Mouse (Mus musculus) bone marrow macrophage, adult 2 months (primary cell): ENCODE results near the gene Gpatch8.

ENCODE experiments used
- CTCF ChIP-seq: IDR thresholded peaks from 2 replicates; pipeline ENCODE4 v1.5.1; 2012; ENCODE audit warnings: low read depth, mild to moderate bottlenecking, low read length, moderate library complexity
- POLR2A ChIP-seq: IDR thresholded peaks from 2 replicates; pipeline ENCODE4 v1.6.1; 2012; ENCODE audit warnings: mild to moderate bottlenecking, low read depth, low read length, borderline replicate concordance

DNA sequence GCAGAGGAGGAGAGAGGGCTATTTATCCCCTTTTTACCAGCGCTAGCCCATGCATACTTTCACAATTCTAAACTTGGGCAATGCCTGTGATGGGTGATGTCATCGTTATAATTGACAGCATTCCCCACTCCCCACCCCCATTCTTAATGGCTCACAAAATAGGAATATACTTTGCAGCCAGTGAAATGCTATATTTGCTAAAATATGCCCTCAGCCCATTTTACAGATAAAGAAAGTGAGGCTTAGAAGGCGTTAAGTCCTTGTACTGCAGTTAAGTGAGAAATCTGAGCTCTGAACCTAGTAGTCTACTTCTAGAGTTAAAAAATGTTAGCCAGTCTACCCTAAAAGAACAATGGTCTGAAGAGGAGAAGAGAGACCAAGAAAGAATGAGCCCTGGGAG lies 111.9 kb downstream of the Gpatch8 start:
- TF ChIP-seq POLR2A (no peak), CTCF (no peak)
